Mouse (Mus musculus): Measurements from ENCODE around the gene Kif23. TPM values are rescaled to one million over a fixed set of nuclear protein-coding genes. Genes with fewer than 3 reads are reported as not detected.
A peak's percentile ranks its signal among the peaks of the same experiment; 100 is the strongest.

The Kif23 gene
- polyA plus RNA-seq, 1 experiment, result 182 TPM

GRCm38 (mm10) chr9:61967357-61967756 is 20.8 kb upstream of the Kif23 start:
- Histone ChIP-seq H3K4me3 (ENCODE audit: low read depth, low read length) (no peak overlapping the region), H3K27ac (ENCODE audit: insufficient read depth, low read length) (no peak overlapping the region), H3K4me1 (ENCODE audit: control insufficient read depth, insufficient read depth, low read length) (no peaks in the 10 kb centered on the region), H3K27me3 (ENCODE audit: control insufficient read depth, insufficient read depth, low read length, poor library complexity, severe bottlenecking) (no peaks in the 10 kb centered on the region), H3K9ac (ENCODE audit: low read depth, poor library complexity, severe bottlenecking) (no peak overlapping the region), H3K36me3 (ENCODE audit: control insufficient read depth, insufficient read depth, low read length, poor library complexity, severe bottlenecking) (no peaks in the 10 kb centered on the region), H3K9me3 (replicated peaks; ENCODE audit: control insufficient read depth, insufficient read depth, low read length, poor library complexity, severe bottlenecking) (no peaks in the 10 kb centered on the region)
- TF ChIP-seq EP300 (IDR thresholded peaks at IDR 0.05; ENCODE audit: insufficient read depth, low read depth, low read length) (no peak), POLR2A (IDR thresholded peaks at IDR 0.05; ENCODE audit: insufficient read depth, low read length) (no peak), CTCF (IDR thresholded peaks at IDR 0.05; ENCODE audit: low read depth, low read length) (no peak)

GRCm38 (mm10) chr9:61965987-61966386 is 19.4 kb upstream of the Kif23 start:
- H3K9me3 ChIP-seq (replicated peaks; ENCODE audit: control insufficient read depth, insufficient read depth, low read length, poor library complexity, severe bottlenecking), result no peaks in the 10 kb centered on the region
- TF ChIP-seq POLR2A (IDR thresholded peaks at IDR 0.05; ENCODE audit: insufficient read depth, low read length), result no peak
- TF ChIP-seq EP300 (IDR thresholded peaks at IDR 0.05; ENCODE audit: insufficient read depth, low read depth, low read length), result no peak
- TF ChIP-seq CTCF (IDR thresholded peaks at IDR 0.05; ENCODE audit: low read depth, low read length), result no peak
- no peaks in the 10 kb centered on the region for H3K36me3 ChIP-seq (ENCODE audit: control insufficient read depth, insufficient read depth, low read length, poor library complexity, severe bottlenecking)
- H3K27ac ChIP-seq (ENCODE audit: insufficient read depth, low read length), result no peak overlapping the region
- no peaks in the 10 kb centered on the region for H3K27me3 ChIP-seq (ENCODE audit: control insufficient read depth, insufficient read depth, low read length, poor library complexity, severe bottlenecking)
- no peak overlapping the region for H3K4me3 ChIP-seq (ENCODE audit: low read depth, low read length)
- H3K4me1 ChIP-seq (ENCODE audit: control insufficient read depth, insufficient read depth, low read length), result no peaks in the 10 kb centered on the region
- H3K9ac ChIP-seq (ENCODE audit: low read depth, poor library complexity, severe bottlenecking), result no peak overlapping the region

- H3K4me1 ChIP-seq (ENCODE audit: control insufficient read depth, insufficient read depth, low read length), result no peaks in the 10 kb centered on the region
- H3K27ac ChIP-seq (ENCODE audit: insufficient read depth, low read length), result no peak overlapping the region
- no peak overlapping the region for H3K4me3 ChIP-seq (ENCODE audit: low read depth, low read length)
- no peak overlapping the region for H3K9ac ChIP-seq (ENCODE audit: low read depth, poor library complexity, severe bottlenecking)
- TF ChIP-seq POLR2A (IDR thresholded peaks at IDR 0.05; ENCODE audit: insufficient read depth, low read length), result no peak
- peak; percentile 70 for TF ChIP-seq CTCF (IDR thresholded peaks at IDR 0.05; ENCODE audit: low read depth, low read length)
- H3K9me3 ChIP-seq (replicated peaks; ENCODE audit: control insufficient read depth, insufficient read depth, low read length, poor library complexity, severe bottlenecking), result no peaks in the 10 kb centered on the region
- no peaks in the 10 kb centered on the region for H3K36me3 ChIP-seq (ENCODE audit: control insufficient read depth, insufficient read depth, low read length, poor library complexity, severe bottlenecking)
- H3K27me3 ChIP-seq (ENCODE audit: control insufficient read depth, insufficient read depth, low read length, poor library complexity, severe bottlenecking), result no peaks in the 10 kb centered on the region
Measured at GRCm38 (mm10) chr9:61965411-61965930, 18.9 kb upstream of the Kif23 start.

GRCm38 (mm10) chr9:61963356-61963755 is 16.8 kb upstream of the Kif23 start:
- no peaks in the 10 kb centered on the region for H3K9me3 ChIP-seq (replicated peaks; ENCODE audit: control insufficient read depth, insufficient read depth, low read length, poor library complexity, severe bottlenecking)
- no peaks in the 10 kb centered on the region for H3K27me3 ChIP-seq (ENCODE audit: control insufficient read depth, insufficient read depth, low read length, poor library complexity, severe bottlenecking)
- no peak overlapping the region for H3K27ac ChIP-seq (ENCODE audit: insufficient read depth, low read length)
- no peak overlapping the region for H3K9ac ChIP-seq (ENCODE audit: low read depth, poor library complexity, severe bottlenecking)
- no peaks in the 10 kb centered on the region for H3K36me3 ChIP-seq (ENCODE audit: control insufficient read depth, insufficient read depth, low read length, poor library complexity, severe bottlenecking)
- no peaks in the 10 kb centered on the region for H3K4me1 ChIP-seq (ENCODE audit: control insufficient read depth, insufficient read depth, low read length)
- no peak overlapping the region for H3K4me3 ChIP-seq (ENCODE audit: low read depth, low read length)
- TF ChIP-seq POLR2A (IDR thresholded peaks at IDR 0.05; ENCODE audit: insufficient read depth, low read length) (no peak), CTCF (IDR thresholded peaks at IDR 0.05; ENCODE audit: low read depth, low read length) (no peak), EP300 (IDR thresholded peaks at IDR 0.05; ENCODE audit: insufficient read depth, low read depth, low read length) (no peak)

- no peaks in the 10 kb centered on the region for H3K27me3 ChIP-seq (ENCODE audit: control insufficient read depth, insufficient read depth, low read length, poor library complexity, severe bottlenecking)
- H3K9ac ChIP-seq (ENCODE audit: low read depth, poor library complexity, severe bottlenecking), result no peak overlapping the region
- H3K27ac ChIP-seq (ENCODE audit: insufficient read depth, low read length), result no peak overlapping the region
- H3K4me3 ChIP-seq (ENCODE audit: low read depth, low read length), result no peak overlapping the region
- TF ChIP-seq EP300 (IDR thresholded peaks at IDR 0.05; ENCODE audit: insufficient read depth, low read depth, low read length) (no peak), CTCF (IDR thresholded peaks at IDR 0.05; ENCODE audit: low read depth, low read length) (no peak), POLR2A (IDR thresholded peaks at IDR 0.05; ENCODE audit: insufficient read depth, low read length) (no peak)
- H3K36me3 ChIP-seq (ENCODE audit: control insufficient read depth, insufficient read depth, low read length, poor library complexity, severe bottlenecking), result no peaks in the 10 kb centered on the region
- no peaks in the 10 kb centered on the region for H3K4me1 ChIP-seq (ENCODE audit: control insufficient read depth, insufficient read depth, low read length)
- H3K9me3 ChIP-seq (replicated peaks; ENCODE audit: control insufficient read depth, insufficient read depth, low read length, poor library complexity, severe bottlenecking), result no peaks in the 10 kb centered on the region
Measured at GRCm38 (mm10) chr9:61961181-61961580, 14.6 kb upstream of the Kif23 start.

GRCm38 (mm10) chr9:61960753-61961152 is 14.2 kb upstream of the Kif23 start:
- TF ChIP-seq POLR2A (IDR thresholded peaks at IDR 0.05; ENCODE audit: insufficient read depth, low read length), result no peak
- TF ChIP-seq EP300 (IDR thresholded peaks at IDR 0.05; ENCODE audit: insufficient read depth, low read depth, low read length), result no peak
- no peaks in the 10 kb centered on the region for H3K36me3 ChIP-seq (ENCODE audit: control insufficient read depth, insufficient read depth, low read length, poor library complexity, severe bottlenecking)
- H3K9ac ChIP-seq (ENCODE audit: low read depth, poor library complexity, severe bottlenecking), result no peak overlapping the region
- no peak overlapping the region for H3K27ac ChIP-seq (ENCODE audit: insufficient read depth, low read length)
- H3K9me3 ChIP-seq (replicated peaks; ENCODE audit: control insufficient read depth, insufficient read depth, low read length, poor library complexity, severe bottlenecking), result no peaks in the 10 kb centered on the region
- H3K27me3 ChIP-seq (ENCODE audit: control insufficient read depth, insufficient read depth, low read length, poor library complexity, severe bottlenecking), result no peaks in the 10 kb centered on the region
- no peak overlapping the region for H3K4me3 ChIP-seq (ENCODE audit: low read depth, low read length)
- no peaks in the 10 kb centered on the region for H3K4me1 ChIP-seq (ENCODE audit: control insufficient read depth, insufficient read depth, low read length)
